Mouse (Mus musculus) erythroblast, embryonic 14.5 days (primary cell): ENCODE results near the gene H3f3a.

Experiments
- GATA1 ChIP-seq: IDR thresholded peaks from 2 replicates; pipeline ENCODE4 v1.6.1; 2012; ENCODE audit warnings: low read length, inconsistent platforms, mixed read lengths
- TAL1 ChIP-seq: IDR thresholded peaks from 3 replicates; pipeline ENCODE4 v1.6.1; 2012; ENCODE audit warnings: low read length, inconsistent platforms, mixed read lengths

DNA sequence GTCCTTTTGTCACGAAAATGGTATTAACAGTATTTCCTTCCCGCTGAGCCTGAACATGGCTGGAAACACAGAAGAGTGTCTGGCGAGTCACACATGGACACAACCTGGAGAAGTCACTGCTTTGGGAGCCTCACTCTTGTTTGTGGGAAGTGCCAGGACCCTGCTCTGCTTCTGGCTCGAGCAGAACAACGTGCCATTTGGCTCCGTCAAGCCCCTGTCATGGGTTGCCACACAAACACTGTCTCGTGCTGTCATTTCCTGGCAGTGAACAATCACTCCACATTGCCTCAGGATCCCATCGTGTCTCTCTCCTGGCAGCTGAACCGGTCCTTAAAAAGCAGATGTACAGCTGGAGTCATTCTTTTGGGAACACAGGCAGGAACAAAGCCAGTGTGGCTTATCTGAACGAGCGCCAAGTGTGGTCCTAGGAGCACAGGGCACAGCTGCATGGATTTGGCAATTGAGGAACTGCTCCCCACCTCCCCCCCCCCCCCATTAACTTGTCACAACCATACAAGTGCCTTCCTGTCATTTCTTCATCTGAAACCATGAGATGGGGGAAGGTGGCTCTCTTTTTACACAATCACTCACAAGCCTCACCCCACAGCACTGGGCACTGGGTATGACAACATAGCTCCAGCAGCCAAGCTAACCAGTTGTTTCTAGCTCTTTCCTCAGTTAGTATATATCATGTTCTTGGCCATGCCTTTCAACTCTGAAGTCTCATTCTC lies 34.9 kb upstream of the H3f3a start:
- no peak for TF ChIP-seq GATA1
- TF ChIP-seq TAL1: no peak
